Mouse (Mus musculus) kidney, postnatal 36 days (tissue): ENCODE measurements around the gene Irak2.
"Not testable (repeated sequence)": the region's sequence is repeated elsewhere in the genome, so short reads cannot be mapped to it uniquely, and the experiment has no call there.

ENCODE experiments used
- DNase-seq, 2 experiments: peaks; one replicate each; pipeline ENCODE4 v3.0.0; 2021 to 2022; ENCODE audit warnings: mixed read lengths in 2 of 2

The Irak2 gene

GRCm38 (mm10) chr6:113668287-113669154, 30.3 kb downstream of the Irak2 start:
- DNase-seq: peak; percentile 62 to 64

DNA sequence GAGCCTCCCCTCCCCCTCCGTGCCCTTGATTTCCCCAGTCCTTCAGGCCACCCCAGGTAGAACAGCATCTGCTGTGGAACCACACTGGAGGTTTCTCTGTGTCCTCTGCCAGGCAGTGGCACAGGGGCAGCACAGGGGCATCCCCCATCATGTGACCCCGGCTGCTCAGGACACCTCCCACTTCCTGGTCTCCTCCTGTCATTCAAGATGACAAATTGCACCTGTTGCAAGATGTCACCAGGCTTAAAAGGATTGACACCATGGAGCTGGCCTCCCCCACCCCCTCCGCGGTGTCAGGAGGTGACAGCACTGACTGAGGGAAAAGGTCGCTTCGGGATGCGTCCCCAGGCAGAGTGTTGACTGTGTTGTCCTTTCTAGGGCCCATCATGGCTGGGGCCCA, 31.6 kb downstream of the Irak2 start:
- DNase-seq: no peak

DNA sequence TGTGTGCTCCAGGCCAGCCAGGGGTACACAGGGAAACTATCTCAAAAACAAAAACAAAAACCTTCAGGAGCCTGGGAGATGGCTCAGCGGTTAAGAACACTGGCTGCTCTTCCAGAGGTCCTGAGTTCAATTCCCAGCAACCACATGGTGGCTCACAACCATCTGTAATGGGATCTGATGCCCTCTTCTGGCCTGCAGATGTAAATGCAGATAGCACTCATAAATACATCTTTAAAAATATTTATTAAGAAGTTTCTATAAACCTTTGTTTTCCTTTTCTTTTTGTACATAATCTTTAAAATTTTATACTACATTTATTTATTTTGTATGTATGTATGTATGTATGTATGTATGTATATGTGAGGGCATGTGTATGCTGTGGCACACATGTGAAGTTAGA, 33.8 kb downstream of the Irak2 start:
- not testable (repeated sequence) for DNase-seq

DNA sequence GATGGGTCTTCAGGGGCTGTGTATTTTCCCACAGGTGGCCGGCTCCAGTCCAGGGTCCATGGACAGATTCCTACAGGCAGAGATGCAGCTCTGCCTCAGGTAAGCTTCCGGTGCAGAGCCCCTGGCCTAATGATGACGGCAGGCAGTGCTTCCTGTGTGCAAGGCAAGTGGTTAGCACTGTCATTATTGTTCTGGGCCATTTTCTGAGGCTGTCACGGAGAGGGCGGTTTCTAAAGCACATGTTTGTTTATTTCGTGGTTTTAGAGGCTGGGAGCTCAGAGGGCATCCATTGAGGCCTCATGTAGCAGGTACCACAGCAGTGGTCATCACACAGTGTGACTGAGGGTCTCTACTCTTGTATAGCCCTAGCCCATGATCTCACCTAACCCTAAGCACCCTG, 34.7 kb downstream of the Irak2 start:
- no peak for DNase-seq

GRCm38 (mm10) chr6:113675234-113675633, 37.0 kb downstream of the Irak2 start:
- peak in 1 of 2 experiments; percentile 38 for DNase-seq

DNA sequence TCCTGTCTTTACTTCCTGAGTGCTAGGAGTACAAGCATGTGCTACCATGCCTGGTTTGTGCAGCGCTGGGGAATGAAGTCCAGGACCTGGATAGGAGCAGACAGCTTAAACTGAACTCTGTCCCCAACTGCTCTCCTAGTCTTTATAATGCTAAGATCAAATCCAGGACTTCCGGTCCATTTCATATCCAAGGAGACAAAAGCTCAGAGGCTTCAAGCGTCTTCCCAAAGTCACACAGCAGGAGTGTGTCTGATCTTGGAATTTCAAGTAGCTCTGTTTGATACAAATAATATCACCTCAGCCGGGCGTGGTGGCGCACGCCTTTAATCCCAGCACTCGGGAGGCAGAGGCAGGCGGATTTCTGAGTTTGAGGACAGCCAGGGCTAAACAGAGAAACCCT, 37.7 kb downstream of the Irak2 start:
- no peak for DNase-seq

- DNase-seq: peak; percentile 74 to 78
These were observed 38.9 kb downstream of the Irak2 start for GRCm38 (mm10) chr6:113677070-113677734.

GRCm38 (mm10) chr6:113678246-113679012, 40.2 kb downstream of the Irak2 start:
- DNase-seq: no peak

DNA sequence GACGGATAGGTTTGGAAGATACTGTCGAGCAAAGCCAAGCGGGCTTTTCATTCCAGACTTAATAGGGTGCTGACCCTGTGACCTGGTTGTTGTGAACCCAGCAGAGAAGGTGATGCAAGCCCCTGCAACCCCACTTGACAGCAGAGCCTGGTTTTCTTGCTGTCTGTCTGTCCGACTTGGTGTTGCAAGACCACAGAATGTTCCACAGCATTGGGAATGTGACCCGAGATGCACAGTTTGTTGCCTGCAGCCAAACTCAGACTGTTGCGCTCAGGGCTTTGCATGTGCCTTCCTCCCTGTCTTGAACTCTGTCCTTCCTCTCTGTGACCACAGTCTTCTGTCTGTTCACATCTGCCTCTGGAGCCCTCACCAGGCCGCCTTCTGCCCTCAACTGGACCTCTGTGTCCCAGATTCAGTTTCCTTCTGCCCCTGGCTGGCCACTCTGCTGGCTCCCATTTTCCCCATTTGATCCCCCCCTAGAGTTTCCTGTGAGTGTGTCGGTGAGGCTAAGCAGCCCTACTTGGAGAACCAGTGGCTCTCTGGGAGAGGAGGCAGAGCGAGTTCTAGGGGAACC, 41.8 kb downstream of the Irak2 start:
- no peak for DNase-seq

- DNase-seq: peak; percentile 90 to 96
These were observed 43.0 kb downstream of the Irak2 start for GRCm38 (mm10) chr6:113681271-113681670.

DNA sequence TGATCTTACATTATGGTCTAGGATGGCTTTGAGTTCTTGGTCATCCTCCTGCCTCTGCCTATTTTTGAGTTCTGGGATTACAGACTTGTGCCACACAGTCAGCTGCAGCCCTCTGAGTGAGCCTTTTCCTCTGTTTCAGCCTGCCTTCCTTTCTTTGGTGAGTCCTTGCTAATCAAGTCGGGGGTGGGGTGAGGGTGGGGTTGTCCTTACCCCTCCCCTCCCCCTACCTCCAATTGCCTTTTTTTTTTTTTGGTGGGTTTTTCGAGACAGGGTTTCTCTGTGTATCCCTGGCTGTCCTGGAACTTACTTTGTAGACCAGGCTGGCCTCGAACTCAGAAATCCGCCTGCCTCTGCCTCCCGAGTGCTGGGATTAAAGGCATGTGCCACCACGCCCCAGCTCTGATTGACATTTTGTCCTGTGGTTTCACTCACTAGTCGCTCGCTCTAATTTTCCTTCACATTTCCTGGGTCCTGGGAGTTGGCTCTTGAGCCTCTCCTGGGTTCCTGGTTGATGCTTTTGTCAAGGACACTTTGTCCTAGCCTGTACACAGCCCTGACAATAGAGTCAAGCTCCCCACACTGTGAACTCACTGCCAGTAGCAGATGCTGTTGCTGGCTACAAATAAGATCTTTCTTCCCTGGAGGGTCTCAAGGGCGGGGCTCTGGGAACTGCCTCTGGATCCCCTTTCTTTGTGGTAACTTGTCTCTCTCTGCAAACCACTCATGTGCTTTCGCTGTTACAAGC, 45.0 kb downstream of the Irak2 start:
- DNase-seq: no peak

GRCm38 (mm10) chr6:113686551-113687125, 48.4 kb downstream of the Irak2 start:
- DNase-seq: no peak

DNA sequence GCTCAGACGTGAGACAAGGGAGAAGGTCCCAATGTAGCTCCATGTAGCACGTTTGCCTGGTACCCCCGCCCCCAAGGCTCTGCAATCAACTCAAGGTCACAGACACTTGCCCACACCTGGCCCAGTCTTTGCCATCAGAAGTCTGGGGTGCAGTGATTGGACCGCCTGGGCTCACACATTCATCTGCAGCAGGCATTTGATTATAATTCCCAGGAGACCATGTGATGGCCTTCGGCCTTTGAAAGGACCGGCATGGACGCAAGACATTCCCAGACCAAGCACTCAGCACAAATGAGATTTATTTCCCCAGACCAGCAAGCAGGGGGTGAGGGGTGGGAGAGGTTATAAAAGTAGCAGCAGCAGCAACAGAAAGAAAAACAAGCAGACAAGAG, 51.7 kb downstream of the Irak2 start:
- DNase-seq: peak; percentile 73 to 87

DNA sequence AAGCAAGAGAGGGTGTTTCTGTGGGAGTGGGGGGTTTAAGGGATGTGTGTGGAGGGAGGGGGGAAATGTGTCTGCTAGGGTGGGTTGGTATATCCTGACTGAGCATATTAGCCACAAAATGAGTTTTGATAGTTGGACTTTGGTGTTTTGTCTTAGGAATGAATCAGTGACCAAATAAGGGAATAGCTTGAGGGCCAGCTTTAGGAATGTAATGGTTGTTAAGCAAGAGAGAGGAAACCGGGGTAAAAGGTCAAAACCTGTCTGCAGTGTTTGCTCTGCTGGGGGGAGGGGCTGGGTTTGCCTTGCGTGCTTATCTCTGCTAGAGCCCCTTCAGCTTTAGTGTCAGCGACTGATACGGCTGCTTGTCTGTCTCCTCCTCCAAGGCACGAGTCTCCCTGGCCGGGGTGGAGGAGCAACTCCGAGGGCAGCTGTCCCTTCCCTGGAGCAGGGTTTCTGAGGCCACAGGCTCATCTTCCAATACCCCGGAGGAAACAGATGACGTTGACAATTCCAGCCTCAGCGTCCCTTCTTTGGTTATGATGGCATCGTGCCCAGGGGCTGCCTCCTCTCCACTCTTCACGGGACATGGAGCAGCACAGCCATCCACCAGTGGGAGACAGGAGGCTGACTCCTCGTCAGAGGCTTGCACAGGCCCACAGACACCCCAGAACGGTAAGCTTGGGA, 52.3 kb downstream of the Irak2 start:
- DNase-seq: peak; percentile 92 to 95

GRCm38 (mm10) chr6:113691084-113691462, 52.8 kb downstream of the Irak2 start:
- no peak for DNase-seq

DNA sequence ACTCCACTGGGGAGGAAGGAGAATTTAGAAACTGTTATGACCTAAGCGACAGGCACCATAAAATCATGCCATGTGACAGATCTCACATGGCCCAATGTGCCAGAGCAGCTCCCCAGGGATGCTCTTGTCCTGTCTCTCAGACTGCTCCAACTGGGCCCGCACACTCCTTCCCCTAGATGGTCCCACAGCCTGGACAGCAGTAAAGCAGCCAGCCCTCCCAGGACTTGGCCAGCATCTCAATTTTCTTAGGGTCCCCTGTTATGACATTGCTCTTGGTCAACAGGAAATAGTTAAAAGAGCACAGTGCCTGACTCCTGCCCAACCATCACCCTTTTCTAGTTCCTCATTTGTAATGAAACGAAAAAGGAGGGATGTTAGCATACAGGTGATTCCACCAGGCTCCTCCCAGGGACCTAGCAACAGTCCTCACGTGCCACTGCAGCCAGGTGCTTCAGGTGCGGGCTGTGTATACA, 54.4 kb downstream of the Irak2 start:
- peak; percentile 29 to 39 for DNase-seq

DNA sequence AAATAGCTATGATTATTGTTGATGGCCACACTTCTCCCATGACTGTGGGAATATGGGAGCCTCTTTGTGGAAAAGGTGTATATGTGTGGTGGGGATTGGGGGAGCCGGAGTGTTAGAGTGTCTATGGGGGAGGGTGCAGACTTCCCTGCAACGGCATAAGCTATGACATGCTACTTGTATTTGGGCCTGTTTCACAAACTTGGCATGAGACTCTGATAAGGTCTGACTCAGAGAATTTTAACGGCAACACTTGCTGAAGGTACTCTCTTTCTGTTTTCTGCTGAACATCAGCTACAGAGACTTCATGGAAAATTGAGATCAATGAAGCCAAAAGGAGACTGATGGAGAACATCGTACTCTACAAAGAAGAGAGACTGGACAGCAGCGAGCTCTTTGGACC, 55.1 kb downstream of the Irak2 start:
- no peak for DNase-seq

- DNase-seq: no peak
These were observed 56.9 kb downstream of the Irak2 start for GRCm38 (mm10) chr6:113695203-113695602.

DNA sequence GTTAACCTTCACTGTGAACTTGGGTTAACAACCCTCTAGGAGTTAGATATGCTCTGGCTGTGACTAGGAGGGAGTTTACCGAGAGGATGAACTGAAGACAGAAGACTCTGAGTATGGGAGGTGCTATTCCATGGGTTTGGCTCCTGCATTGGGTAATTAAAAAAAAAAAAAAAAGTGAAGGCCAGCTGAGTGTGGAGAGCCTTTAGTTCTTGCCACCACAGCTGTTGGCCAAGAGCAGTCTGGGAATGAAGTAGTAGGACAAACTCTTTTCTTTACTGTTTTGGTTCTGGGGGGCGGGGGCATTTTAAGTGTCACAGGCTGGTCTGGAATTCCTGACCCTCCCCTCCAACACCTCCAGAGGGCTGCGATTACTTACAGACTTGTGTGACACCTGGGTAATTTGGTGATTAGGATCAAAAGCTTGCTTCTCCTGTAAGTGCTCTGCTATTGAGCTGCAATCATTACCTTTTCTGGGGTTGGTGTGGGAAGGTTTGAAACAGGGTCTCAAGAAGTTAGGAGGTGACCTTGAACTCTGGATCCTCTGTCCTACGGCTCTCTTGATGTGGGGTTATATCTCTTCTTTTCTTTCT, 57.6 kb downstream of the Irak2 start:
- DNase-seq: no peak

- peak; percentile 97 to 99 for DNase-seq
These were observed 58.4 kb downstream of the Irak2 start, which contains the start of gene Tatdn2 for GRCm38 (mm10) chr6:113696582-113697221. Gene Tatdn2 (plus strand): TSS chr6:113697050.
